Mouse (Mus musculus) embryo, embryonic 10 days (tissue): ENCODE measurements at regions not wholly inside any gene's neighbourhood (a gene's known extent, or its start where the extent isn't known, plus 50 kb on each side); places are given as distances from the start of the nearest gene placed in this dataset.

Source experiments
- DNase-seq: peaks from one replicate; pipeline ENCODE4 v3.0.0-alpha.2; 2015; ENCODE audit warnings: low spot score

DNA sequence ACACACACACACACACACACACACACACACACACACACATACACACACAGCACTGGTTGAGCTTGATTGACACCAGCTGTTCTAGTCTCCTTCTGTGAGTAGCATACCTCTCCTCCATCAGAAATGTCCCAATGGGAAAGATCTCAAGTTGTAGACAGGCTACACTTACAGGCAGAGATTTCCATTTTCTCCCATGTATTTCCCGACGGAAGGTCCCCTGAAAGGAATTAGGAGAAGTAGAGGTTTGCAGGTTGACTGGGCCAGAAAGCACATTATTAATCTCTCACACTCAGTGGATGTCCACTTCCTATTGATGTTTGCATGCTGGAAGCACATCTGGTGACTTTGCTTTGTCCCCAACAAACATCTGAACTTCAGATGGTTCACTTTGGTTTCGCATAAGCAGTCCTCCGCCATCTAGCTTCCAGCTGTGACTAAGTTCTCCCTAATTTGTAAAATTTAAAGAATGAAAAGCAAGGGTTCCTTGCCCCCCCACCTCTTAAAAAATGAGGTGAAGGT, 1323.8 kb upstream of the A1bg start:
- no peak for DNase-seq

GRCm38 (mm10) chr15:62245237-62245636, 1322.4 kb upstream of the A1bg start:
- DNase-seq, result no peak

DNA sequence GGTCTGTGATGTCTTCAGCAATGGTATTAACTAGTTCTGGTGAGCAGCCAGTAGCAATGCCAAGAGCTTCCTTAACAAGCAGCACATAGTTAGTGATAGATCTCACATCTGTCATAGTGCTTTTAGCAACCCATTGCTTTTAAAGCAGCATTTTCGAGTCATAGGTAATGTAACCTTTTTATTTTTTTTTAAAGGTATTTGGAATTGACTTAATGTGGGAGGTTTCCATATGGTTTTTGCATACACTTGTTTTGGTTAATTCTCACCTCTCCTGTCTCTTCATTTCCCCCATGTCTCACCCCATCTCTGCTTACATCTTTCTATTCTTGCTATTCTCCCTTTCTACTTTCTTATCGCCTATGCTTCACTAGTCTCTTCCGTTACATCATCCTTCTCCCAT, 1322.0 kb upstream of the A1bg start:
- DNase-seq, result no peak

DNA sequence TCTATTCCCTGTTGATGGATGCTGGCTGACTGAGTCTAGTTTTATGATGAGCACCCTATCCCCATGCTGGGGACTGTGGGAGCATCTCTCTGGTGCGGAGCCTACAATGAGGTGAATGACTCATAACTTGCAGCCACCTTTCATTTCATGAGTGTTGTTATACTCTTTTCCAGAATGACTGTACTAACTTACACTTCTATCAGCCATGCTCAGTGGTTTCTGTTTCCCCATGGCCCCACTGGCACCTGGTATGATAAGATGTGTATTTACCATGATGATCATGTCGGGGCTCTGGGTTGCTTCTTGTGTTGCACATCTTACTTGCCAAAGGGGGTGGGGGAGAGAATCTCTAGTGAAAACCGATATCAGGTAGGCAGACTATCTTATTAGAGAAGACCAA, 1317.2 kb upstream of the A1bg start:
- no peak for DNase-seq

GRCm38 (mm10) chr15:62238503-62239045, 1315.8 kb upstream of the A1bg start:
- DNase-seq, result no peak

GRCm38 (mm10) chr15:62236056-62236455, 1313.2 kb upstream of the A1bg start:
- DNase-seq, result no peak

DNA sequence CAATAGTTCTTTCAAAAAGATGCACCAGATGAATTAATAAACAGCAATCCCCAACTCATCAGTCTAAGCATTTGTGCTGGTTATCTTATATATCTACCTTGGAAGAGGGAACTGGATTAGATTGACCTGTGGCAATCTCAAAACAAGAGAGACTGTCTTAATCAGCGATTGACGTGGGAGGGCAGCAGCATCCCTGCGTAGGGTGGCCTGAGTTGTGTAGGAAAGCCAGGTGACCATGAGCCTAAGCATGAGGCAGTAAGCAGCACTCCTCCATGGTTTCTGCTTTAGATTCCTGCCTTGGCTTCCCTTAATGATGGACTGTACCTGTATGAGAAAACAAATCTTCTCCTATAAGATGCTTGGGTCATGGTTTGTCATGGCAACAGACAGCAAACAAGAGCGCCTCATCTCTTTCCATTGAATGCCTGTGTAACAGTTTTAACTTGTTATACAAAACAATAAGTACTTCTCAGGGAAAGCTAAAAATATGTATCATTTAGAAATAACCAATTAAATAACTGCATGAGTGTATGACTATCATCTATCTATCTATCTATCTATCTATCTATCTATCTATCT, 1311.5 kb upstream of the A1bg start:
- no peak for DNase-seq

DNA sequence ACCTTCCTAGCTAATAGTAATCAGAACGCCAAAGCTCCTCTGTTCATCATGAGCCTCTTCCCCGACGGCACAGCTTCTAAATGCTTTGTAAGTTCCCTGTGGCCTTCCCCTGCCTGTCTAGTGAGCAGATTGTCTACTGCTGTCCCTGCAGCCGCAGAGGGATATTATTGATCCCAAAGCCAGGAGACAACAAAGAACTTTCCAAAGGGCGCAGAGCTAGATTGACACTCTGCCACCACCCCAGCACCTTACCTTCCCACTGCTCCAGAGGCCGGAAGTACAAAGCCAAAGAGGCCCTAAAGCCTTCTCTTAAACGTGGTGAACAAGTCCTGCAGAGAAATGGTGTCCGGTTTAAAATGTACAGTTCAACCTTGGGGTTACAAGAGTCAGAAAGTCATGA, 1310.3 kb upstream of the A1bg start:
- no peak for DNase-seq

GRCm38 (mm10) chr15:62231709-62232108, 1308.9 kb upstream of the A1bg start:
- no peak for DNase-seq

DNA sequence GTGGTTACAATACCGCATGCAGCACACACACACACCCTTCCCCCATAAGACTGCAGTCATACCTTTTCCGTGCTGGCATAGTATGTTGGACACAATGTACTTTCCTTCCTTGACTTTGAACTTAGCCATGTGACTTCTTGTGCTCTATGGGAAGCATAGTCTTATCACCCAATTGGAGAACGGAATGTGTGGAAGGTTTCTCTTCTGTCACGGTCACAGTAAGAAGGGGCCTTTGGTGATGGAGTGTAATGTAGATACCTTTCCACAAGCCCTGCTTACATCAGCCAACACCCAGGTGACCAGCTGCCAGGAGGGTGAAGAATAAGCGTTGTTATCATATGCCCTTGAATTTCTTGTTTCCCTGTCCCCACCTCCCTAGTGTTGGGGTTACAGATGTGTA, 1308.0 kb upstream of the A1bg start:
- no peak for DNase-seq

DNA sequence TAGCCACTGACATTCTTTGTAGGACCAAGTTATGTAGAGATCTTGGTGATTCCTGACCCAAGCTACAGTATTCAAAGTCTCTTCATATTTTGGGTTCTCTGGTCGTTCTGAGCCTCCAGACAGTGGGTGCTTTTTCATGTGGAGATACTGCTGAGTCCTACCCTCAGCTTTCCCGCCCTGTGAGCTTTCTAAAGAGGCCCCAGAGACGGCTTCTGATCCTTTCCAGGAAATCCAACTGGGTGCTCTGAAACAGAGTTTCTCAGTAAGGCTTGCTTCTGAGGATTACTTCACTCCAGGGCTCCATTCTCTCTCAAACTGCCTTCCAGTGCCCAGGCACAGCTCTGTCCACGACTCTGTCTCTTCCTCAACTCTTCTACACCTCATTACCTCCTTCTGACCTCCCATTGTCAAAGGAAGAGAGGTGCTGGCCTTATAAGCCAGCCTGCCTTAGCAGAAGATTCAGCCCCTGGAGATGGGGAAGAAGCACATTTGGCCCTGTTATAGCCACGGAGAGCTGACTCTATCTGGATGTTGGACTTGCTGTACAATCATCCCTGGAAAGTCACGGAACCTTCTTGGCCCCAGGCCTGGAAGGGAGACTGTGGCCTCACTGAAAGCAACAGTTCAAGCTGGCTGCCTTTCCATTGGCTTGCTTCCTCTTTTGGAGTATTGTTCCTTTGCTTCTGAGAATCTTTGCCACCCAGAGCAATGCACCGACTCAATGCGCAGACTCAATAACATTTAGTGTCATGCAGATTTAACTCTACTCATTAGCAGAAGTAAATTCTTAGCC, 1306.9 kb upstream of the A1bg start:
- DNase-seq, result no peak

DNA sequence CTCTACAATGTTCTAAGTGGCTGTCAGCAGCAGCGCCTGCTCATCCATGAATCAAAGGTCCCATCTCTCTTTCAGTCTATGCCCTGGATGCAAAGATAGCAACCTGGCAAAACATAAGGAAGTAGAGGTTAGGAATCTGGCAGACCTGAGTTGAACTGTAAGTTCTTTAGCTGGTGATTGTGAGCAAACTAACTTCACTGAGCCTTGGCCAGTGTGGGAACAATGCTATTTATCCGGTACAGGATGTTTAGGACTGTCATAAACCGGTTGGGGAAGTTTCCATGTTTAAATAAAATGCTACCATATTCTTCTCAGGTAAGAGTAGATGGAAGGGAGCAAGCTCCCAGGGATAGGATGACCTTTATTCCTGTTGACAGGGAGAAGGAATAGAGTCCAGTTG, 1306.2 kb upstream of the A1bg start:
- no peak for DNase-seq

- no peak for DNase-seq
These were observed 1302.0 kb upstream of the A1bg start for GRCm38 (mm10) chr15:62224798-62225197.

- no peak for DNase-seq
These were observed 1301.4 kb upstream of the A1bg start for GRCm38 (mm10) chr15:62224191-62224590.

- no peak for DNase-seq
These were observed 1300.5 kb upstream of the A1bg start for GRCm38 (mm10) chr15:62223156-62223840.

DNA sequence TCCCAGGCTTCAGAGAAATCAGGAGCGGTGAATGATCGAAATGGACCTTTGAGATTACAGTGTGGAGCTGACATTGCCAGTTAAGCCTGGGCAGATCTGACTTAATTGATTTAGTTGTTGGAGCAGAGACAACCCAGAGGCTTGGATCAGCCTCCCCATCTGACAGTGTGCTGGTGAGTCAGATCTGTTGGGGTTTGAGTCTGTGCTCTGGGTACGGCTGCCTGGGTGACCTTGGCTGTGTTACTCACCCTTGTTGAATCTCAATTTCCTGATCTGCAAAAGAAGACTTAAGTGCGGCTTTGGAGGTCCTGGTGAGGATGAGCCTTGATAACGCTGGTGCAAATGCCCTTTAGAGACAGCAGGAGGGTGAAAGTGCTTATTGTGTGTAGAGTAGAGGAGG, 1299.9 kb upstream of the A1bg start:
- no peak for DNase-seq

DNA sequence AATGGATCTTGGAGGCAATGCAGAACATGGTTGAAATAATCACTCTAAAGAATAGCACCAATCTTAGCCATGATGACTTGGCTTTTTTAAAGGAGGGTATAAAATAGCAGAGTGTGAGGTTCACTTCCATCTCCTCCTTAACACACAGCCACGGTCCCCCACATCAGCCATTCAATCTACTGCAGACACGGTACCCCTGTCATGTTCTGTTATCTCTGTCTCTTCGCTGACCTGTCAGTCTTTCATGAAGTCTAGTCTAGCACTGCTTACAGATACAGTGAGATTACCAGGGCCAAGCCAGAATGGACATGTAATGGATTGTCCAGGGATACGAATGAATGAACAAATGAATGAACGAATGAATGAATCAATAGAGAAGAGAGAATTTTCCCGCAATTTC, 1299.4 kb upstream of the A1bg start:
- no peak for DNase-seq

GRCm38 (mm10) chr15:62221024-62221819, 1298.4 kb upstream of the A1bg start:
- DNase-seq, result peak; percentile 18

DNA sequence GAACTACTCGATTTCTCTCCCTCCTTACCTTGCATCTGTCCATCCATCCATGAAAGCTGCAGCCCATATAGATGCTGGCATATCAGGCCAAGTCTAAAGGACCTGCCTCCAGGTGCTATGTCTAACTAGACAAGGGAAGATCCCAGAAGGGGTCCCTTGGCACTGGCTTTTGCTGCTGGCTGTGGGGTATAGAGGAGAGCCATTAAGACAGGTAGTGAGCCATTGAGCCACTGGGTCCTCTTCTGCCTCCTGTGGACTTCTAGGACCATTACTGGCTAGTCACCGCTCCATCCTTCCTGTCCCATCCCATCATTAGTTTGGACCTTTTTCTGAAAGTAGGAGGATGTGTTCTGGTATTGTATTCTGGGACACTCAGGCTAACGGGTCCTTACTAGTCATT, 1297.8 kb upstream of the A1bg start:
- no peak for DNase-seq

GRCm38 (mm10) chr15:62219934-62220540, 1297.2 kb upstream of the A1bg start:
- DNase-seq, result no peak

GRCm38 (mm10) chr15:62218346-62219080, 1295.7 kb upstream of the A1bg start:
- DNase-seq, result no peak
